Mouse (Mus musculus): ENCODE measurements at regions not wholly inside any gene's neighbourhood (a gene's known extent, or its start where the extent isn't known, plus 50 kb on each side); places are given as distances from the start of the nearest gene placed in this dataset.

DNA sequence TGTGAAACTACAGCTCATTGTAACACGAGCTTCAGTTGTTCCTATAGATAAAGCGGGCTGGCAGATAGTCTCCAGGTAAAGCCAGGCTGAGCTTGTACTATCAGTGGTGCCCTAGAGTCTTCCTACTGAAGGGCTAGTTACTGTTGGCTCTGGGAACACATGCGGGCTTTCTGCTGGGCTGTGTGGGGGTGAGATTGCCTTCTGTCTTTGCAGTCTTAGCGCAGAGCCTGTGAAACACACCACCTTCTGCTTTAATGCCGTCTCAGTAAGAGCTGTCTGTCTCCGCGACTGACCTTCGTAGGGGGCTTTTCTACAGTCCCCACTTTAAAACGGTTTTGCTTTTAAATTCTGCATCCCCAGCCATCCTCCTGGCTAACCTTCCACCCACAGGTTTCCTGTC, 76.7 kb downstream of the Trim29 start:
- no peaks in the 10 kb centered on the region for H3K36me3 ChIP-seq (ENCODE audit: control insufficient read depth, insufficient read depth, low read length)
- no peak overlapping the region for H3K4me3 ChIP-seq (ENCODE audit: insufficient read depth, low read depth, low read length)
- DNase-seq (ENCODE audit: extremely low read depth, low read depth, low spot score) = no peak
- no peaks in the 10 kb centered on the region for H3K4me1 ChIP-seq (ENCODE audit: control insufficient read depth, insufficient read depth, low read length)
- H3K9ac ChIP-seq (ENCODE audit: low read depth, low read length) = no peak overlapping the region
- 70% methylated on average over 9 of the region's 9 CpGs for WGBS
- H3K27ac ChIP-seq (replicated peaks; ENCODE audit: insufficient read depth, low read depth, low read length) = no peak overlapping the region
- no peak for TF ChIP-seq CTCF (IDR thresholded peaks at IDR 0.05; ENCODE audit: low read depth, low read length)
- no peak for TF ChIP-seq POLR2A (IDR thresholded peaks at IDR 0.05; ENCODE audit: extremely low read depth, insufficient read depth, low read length)
- H3K27me3 ChIP-seq (ENCODE audit: control insufficient read depth, insufficient read depth, low read length) = no peaks in the 10 kb centered on the region; the same call in 1 of the 2 replicates
- H3K79me2 ChIP-seq (ENCODE audit: control insufficient read depth, insufficient read depth, low read length) = no peaks in the 10 kb centered on the region

DNA sequence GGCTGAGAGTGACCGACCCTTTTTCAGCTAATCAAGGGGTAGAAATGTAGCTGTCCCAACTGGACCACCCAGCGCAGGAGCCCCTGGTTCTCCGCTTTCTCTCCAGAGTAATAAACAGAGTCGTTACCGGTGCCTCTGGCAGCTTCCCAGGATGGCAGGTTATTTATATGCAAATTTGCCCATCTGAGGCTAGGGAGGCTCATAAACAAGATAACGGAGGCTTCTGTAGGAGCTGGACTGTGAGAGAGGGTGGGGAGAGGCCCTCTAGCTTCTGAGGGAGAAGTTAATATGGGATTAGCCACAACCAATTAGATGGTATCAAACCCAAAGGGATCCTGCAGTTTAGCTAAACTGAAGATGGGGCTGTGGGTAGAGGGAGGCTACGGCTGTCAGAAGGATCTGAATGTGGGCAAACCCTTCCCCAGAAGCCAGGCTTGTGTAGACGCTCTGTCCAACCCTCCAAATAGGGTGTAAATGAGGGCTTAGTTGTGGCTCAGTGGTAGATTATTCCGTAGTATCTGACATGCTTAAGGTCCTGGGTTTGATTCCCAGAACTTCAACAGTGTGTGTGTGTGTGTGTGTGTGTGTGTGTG, 78.9 kb downstream of the Trim29 start:
- 68% methylated on average over 9 of the region's 9 CpGs for WGBS

DNA sequence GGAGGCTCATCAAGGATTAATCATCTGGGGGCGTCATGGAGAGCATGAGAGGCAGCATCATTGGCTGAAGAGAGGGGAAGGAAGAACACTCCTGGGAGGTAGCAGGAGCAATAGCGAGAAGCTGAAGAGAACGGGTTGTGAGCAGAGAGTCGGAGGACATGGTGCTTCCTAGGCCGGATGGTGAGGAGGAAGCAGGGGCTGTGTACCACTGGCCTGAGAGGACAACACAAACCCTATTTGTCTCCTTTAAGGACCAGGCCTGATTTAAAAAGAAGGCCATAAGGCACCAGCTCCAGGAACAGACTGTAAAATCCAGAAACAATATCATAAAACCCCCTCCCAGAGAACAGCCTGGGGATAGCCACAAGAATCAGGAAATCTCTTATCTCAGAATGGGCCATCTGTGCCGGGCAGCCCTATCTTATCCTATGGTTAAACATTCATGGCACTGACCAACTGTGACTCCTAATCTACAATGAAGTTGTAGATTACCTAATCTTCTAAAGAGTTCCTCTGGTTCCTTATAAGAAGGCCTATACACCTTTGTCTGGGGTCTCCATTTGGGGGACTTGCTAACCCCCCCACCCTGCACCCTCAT, 81.9 kb downstream of the Trim29 start:
- no peak overlapping the region for H3K4me3 ChIP-seq (ENCODE audit: insufficient read depth, low read depth, low read length)
- no peak overlapping the region for H3K27ac ChIP-seq (replicated peaks; ENCODE audit: insufficient read depth, low read depth, low read length)
- TF ChIP-seq CTCF (IDR thresholded peaks at IDR 0.05; ENCODE audit: low read depth, low read length) = no peak
- no peak for TF ChIP-seq POLR2A (IDR thresholded peaks at IDR 0.05; ENCODE audit: extremely low read depth, insufficient read depth, low read length)
- H3K79me2 ChIP-seq (ENCODE audit: control insufficient read depth, insufficient read depth, low read length) = no peaks in the 10 kb centered on the region
- no peaks in the 10 kb centered on the region for H3K27me3 ChIP-seq (ENCODE audit: control insufficient read depth, insufficient read depth, low read length)
- DNase-seq (ENCODE audit: extremely low read depth, low read depth, low spot score) = no peak
- 70% methylated on average over 6 of the region's 6 CpGs for WGBS
- no peaks in the 10 kb centered on the region for H3K36me3 ChIP-seq (ENCODE audit: control insufficient read depth, insufficient read depth, low read length)
- no peak overlapping the region for H3K9ac ChIP-seq (ENCODE audit: low read depth, low read length)
- H3K4me1 ChIP-seq (ENCODE audit: control insufficient read depth, insufficient read depth, low read length) = no peaks in the 10 kb centered on the region

More for the DNA sequence above, 78.9 kb downstream of the Trim29 start:
- no peak overlapping the region for H3K4me3 ChIP-seq (ENCODE audit: insufficient read depth, low read depth, low read length)
- no peak overlapping the region for H3K9ac ChIP-seq (ENCODE audit: low read depth, low read length)
- H3K27ac ChIP-seq (replicated peaks; ENCODE audit: insufficient read depth, low read depth, low read length) = no peak overlapping the region
- H3K27me3 ChIP-seq (ENCODE audit: control insufficient read depth, insufficient read depth, low read length) = no peaks in the 10 kb centered on the region; the same call in 1 of the 2 replicates
- H3K4me1 ChIP-seq (ENCODE audit: control insufficient read depth, insufficient read depth, low read length) = no peaks in the 10 kb centered on the region
- no peaks in the 10 kb centered on the region for H3K36me3 ChIP-seq (ENCODE audit: control insufficient read depth, insufficient read depth, low read length)
- H3K79me2 ChIP-seq (ENCODE audit: control insufficient read depth, insufficient read depth, low read length) = no peaks in the 10 kb centered on the region
- DNase-seq (ENCODE audit: extremely low read depth, low read depth, low spot score) = no peak
- TF ChIP-seq CTCF (IDR thresholded peaks at IDR 0.05; ENCODE audit: low read depth, low read length) (no peak), POLR2A (IDR thresholded peaks at IDR 0.05; ENCODE audit: extremely low read depth, insufficient read depth, low read length) (no peak)

DNA sequence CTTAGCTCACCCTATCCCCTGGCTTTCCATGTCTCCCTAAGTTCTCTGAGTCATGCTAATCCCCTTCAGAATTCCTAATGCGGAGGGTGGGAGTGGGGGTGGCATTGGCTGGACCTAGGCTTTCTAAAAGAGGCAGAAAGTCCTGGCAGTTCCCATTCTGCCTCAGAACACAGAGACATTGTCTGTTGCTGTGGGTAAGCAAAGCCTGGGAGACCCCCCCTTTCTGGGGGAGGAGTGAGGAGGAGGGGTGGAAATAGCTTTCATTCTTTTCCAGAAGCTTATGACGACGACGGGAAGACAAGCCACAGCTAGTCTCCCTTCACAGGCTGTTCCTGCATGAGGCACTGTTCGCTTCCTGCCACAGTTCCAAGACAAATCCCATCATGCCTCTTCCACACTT, 83.6 kb downstream of the Trim29 start:
- TF ChIP-seq CTCF (IDR thresholded peaks at IDR 0.05; ENCODE audit: low read depth, low read length) = no peak
- TF ChIP-seq POLR2A (IDR thresholded peaks at IDR 0.05; ENCODE audit: extremely low read depth, insufficient read depth, low read length) = no peak

DNA sequence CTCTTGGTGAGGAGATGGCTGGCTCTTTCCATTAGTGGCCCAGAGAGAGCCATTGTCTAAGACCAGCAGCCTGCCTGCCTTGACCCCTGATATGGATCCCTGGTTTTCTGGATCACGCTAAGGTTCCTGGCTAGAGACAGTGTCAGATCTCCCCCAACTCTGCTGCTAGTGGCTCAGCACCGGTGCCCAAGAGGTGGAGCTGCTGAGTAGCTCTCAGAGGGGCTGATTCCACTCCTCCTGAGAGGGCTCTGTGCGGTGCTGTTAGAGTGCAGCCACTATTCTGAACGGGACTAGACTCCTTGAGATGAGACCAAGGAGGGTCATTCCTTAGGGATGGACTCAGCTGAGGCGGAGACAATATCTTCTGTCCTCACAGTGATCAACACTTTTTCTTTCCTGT, 84.6 kb downstream of the Trim29 start:
- WGBS = 35% methylated on average over 5 of the region's 5 CpGs
- no peak for DNase-seq (ENCODE audit: extremely low read depth, low read depth, low spot score)

More for the DNA sequence above, 83.6 kb downstream of the Trim29 start:
- no peak overlapping the region for H3K4me3 ChIP-seq (ENCODE audit: insufficient read depth, low read depth, low read length)
- DNase-seq (ENCODE audit: extremely low read depth, low read depth, low spot score) = no peak
- no peaks in the 10 kb centered on the region for H3K27me3 ChIP-seq (ENCODE audit: control insufficient read depth, insufficient read depth, low read length)
- H3K4me1 ChIP-seq (ENCODE audit: control insufficient read depth, insufficient read depth, low read length) = no peaks in the 10 kb centered on the region
- WGBS = 72% methylated on average over 5 of the region's 5 CpGs
- no peak overlapping the region for H3K27ac ChIP-seq (replicated peaks; ENCODE audit: insufficient read depth, low read depth, low read length)
- H3K9ac ChIP-seq (ENCODE audit: low read depth, low read length) = no peak overlapping the region
- no peaks in the 10 kb centered on the region for H3K79me2 ChIP-seq (ENCODE audit: control insufficient read depth, insufficient read depth, low read length)
- no peaks in the 10 kb centered on the region for H3K36me3 ChIP-seq (ENCODE audit: control insufficient read depth, insufficient read depth, low read length)

DNA sequence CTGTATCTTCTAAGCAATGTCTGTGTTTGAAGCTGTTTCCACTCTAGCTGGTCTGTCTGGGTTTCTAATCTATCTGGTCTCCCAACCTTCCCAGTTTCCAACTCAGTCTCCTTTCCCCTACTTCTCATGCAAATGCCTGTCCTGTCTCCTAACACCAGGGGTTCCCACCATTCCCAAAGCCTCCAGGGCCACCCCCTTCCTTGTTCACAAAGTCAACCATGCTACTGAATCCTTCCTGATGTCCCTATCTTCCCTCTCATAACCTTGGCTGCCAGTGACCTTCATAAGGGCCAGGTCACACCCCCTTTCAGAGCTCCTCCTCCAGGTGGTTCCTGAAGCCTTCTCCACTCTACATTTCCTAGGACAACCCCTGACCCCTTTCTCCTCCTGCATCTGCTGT, 85.9 kb downstream of the Trim29 start:
- Histone ChIP-seq H3K4me1 (ENCODE audit: control insufficient read depth, insufficient read depth, low read length) (no peaks in the 10 kb centered on the region), H3K27me3 (ENCODE audit: control insufficient read depth, insufficient read depth, low read length) (no peaks in the 10 kb centered on the region), H3K79me2 (ENCODE audit: control insufficient read depth, insufficient read depth, low read length) (no peaks in the 10 kb centered on the region), H3K27ac (replicated peaks; ENCODE audit: insufficient read depth, low read depth, low read length) (no peak overlapping the region), H3K36me3 (ENCODE audit: control insufficient read depth, insufficient read depth, low read length) (no peaks in the 10 kb centered on the region), H3K9ac (ENCODE audit: low read depth, low read length) (no peak overlapping the region), H3K4me3 (ENCODE audit: insufficient read depth, low read depth, low read length) (no peak overlapping the region)
- DNase-seq (ENCODE audit: extremely low read depth, low read depth, low spot score) = no peak
- TF ChIP-seq POLR2A (IDR thresholded peaks at IDR 0.05; ENCODE audit: extremely low read depth, insufficient read depth, low read length) = no peak
- no peak for TF ChIP-seq CTCF (IDR thresholded peaks at IDR 0.05; ENCODE audit: low read depth, low read length)

More for the DNA sequence above, 84.6 kb downstream of the Trim29 start:
- Histone ChIP-seq H3K27me3 (ENCODE audit: control insufficient read depth, insufficient read depth, low read length) (no peaks in the 10 kb centered on the region), H3K9ac (ENCODE audit: low read depth, low read length) (no peak overlapping the region), H3K4me3 (ENCODE audit: insufficient read depth, low read depth, low read length) (no peak overlapping the region), H3K4me1 (ENCODE audit: control insufficient read depth, insufficient read depth, low read length) (no peaks in the 10 kb centered on the region), H3K27ac (replicated peaks; ENCODE audit: insufficient read depth, low read depth, low read length) (no peak overlapping the region), H3K36me3 (ENCODE audit: control insufficient read depth, insufficient read depth, low read length) (no peaks in the 10 kb centered on the region), H3K79me2 (ENCODE audit: control insufficient read depth, insufficient read depth, low read length) (no peaks in the 10 kb centered on the region)
- no peak for TF ChIP-seq POLR2A (IDR thresholded peaks at IDR 0.05; ENCODE audit: extremely low read depth, insufficient read depth, low read length)
- 0 out of 2 replicates have a peak, but pooled peaks have one; percentile 19 for TF ChIP-seq CTCF (IDR thresholded peaks at IDR 0.05; ENCODE audit: low read depth, low read length)
